Mouse (Mus musculus): ENCODE results near the gene Zfp985.
"Not testable (repeated sequence)": the region's sequence is repeated elsewhere in the genome, so short reads cannot be mapped to it uniquely, and the experiment has no call there.

Gene Zfp985

DNA sequence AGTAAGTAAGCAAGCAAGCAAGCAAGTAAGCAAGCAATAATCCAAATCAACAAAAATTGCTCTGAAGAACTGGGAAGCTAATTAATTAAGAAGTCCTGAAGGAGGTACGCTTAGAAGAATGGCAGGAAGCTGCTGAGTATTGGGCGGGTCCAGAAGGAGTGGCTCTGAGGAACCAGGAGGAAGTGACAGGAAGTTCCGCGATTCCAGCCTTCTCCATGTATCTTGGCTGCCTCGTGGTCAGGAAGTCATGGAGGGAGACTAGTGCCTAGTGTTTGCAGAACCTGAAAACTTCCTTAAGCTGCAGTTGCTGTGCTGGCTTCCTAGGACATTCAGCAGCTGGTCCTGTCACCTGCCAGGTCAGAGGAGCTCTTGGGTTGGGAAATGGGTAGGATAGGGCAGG, at the start of gene Zfp985:
TSS of gene Zfp985 (plus strand) at position 207 of the 400 bp plus-strand sequence.
- DNase-seq = not testable (repeated sequence)

- DNase-seq = no peak
Measured at GRCm38 (mm10) chr4:147509174-147509573, 43.9 kb upstream of the Zfp985 start.

GRCm38 (mm10) chr4:147518981-147519380, 34.1 kb upstream of the Zfp985 start:
- no peak for DNase-seq

DNA sequence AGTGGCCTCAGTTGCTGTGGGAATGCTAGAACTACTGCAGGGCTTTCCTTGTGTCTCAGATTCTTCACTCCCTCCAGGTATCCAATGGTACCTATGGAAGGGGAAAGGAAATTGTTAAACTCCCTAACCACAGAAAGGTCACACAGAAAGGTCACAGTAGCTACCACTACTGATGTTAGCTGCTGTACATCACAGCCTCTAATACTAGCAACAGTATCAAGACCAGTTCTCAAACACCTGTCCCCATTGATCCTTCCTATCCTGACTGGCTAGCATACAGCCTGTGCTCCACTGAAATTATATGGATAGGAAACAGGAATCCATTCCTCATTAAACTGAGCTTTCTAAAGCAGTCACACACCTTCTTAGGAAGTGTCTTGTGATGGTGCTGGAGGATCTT, 33.0 kb upstream of the Zfp985 start:
- DNase-seq = no peak

DNA sequence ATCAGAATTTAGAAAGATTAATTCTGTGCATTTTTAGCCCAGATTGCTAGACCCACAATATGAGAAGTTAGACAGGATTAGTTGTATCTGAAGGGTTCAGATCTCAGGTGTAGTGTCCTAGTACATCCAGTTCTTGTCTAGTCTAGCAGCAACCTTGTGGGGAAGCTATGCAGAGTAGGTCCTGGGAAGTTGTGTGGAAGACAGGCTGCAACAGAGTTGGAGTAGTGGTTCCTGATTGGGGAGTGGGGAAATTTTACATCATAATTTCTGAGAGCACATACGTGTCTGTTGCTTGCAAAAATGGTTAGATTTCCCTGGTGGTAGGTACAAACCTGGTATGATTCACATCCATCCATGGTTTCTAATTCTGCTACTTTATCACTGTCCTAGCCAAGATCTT, 28.0 kb upstream of the Zfp985 start:
- DNase-seq = no peak

- DNase-seq = no peak
Measured at GRCm38 (mm10) chr4:147530366-147530765, 22.7 kb upstream of the Zfp985 start.

GRCm38 (mm10) chr4:147535916-147536315, 17.2 kb upstream of the Zfp985 start:
- not testable (repeated sequence) for DNase-seq

DNA sequence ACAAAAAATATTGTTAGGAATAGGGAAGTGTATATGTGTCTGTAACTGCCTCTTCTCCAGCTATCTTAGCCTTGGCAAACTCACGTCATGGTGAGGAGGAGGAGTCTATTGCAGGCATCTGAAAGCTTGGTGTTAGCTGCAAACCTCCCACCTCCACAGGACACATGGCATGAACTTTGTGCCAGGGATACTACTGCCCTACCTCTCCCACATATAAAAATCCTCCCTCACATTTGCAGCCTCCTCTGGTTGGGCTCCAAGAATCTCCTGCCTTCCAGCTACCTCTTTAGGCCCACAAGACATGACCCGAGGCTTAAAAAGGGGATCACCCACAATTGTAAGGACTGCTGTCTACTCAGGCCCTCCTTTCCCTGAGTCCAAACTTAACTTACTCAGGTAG, 15.4 kb upstream of the Zfp985 start:
- DNase-seq = no peak

DNA sequence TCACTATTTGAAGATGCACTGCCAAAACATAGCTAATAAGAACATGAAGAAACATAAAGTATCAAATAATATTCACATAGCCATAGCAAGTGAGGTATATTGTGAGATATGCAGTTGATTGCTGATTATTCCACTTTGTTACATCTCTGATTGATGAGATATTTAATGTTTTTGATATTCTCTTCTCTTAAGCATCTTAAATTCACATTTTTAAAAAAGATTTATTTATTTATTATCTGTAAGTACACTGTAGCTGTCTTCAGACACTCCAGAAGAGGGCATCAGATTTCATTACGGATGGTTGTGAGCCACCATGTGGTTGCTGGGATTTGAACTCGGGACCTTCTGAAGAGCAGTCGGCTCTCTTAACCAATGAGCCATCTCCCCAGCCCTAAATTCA, 13.2 kb upstream of the Zfp985 start, which contains the start of gene Gm16503:
TSS of gene Gm16503 (plus strand) at position 301 of the 400 bp plus-strand sequence.
- not testable (repeated sequence) for DNase-seq

DNA sequence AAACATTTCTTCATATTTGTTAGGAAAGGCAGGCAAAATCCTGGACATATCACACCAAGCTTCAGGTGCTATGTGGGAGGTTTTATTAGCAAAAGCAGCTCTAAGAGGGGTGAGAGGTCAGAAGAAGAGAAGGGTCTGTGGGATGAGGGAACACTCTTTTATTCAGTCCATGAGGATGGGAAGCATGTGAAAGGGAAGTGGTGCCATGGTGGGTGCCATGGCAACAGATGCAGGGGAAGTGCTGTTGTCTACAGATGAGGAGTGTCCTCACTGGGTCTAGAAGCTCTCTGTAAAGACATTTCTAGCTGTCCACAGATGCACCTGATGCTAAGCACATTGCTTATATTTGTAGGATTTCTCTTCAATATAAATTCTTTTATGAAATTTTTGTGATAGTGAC, 12.0 kb upstream of the Zfp985 start:
- no peak for DNase-seq

DNA sequence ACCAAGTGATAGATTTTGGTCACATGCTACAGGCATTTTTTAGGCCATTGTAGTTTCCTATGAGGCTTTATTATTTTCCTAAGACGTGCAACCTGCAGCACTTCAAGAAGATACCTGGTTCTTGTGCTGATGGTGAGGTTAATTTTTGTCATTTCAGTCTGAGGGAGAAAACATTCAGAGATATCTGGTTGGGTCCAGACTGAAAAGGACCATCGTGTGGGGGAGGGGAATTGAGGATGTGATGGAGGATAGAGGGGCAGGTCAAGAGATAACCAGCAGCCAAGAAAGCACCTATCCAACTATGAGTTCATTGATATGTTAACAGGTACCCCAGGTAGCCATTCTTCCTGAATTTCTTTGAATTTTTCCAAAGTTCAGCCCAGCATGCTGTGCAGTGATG, 1.3 kb downstream of the Zfp985 start:
- DNase-seq = not testable (repeated sequence)

GRCm38 (mm10) chr4:147556921-147557320, 3.8 kb downstream of the Zfp985 start:
- DNase-seq = not testable (repeated sequence)

GRCm38 (mm10) chr4:147558011-147558410, 4.9 kb downstream of the Zfp985 start:
- DNase-seq = not testable (repeated sequence)

DNA sequence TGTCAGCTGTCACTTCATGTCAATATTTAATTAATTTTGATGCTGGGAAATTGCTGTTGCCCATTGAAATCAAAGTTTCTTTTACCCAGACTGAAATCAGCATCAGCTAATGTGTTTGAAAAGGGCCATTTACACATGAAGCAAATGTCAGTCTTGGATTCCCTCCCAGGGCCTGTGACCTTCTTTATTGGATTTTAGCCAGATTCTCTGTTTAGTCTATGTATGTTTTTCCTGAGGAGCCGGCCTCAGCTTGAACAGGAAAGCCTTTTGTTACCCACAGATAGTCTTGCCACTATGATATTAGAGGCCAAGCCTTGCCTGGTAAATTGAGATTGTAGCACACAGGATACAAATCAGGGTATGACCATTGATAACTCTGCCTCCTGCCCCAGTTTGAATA, 6.0 kb downstream of the Zfp985 start:
- not testable (repeated sequence) for DNase-seq

DNA sequence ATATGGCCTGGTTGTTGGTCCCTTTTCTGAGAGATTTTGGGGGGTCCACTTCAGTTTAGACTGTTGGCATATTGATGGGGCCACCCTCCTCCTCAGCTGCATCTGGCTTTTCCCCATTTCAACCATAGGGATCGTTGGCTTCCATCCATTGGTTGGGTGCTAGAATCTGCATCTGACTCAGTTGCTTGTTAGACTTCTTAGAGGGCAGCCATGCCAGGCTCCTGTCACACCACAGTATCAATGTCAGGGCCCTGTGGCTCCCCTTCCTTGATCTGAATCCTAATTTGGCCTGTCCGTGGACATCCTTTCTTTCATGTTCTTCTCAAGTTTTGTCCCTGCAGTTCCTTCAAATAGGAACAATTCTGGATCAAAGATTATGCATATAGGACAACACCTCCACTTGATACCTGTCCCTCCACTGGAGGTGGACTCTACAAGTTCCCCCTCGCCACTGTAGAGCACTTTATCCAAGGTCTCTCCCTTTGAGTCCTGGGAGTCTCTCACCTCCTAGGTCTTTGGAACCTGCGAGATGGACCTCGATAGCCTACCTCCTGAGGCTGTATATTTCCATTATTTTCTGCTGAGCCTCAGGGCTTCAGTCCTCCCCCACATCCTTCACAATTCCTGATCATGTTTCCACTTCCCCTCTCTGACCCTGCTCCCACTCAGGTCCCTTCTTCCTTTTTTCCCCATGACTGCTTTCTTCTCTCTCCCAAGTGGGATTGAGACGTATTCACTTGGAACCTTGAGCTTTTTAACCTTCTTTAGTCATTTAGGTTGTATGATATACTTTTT, 12.5 kb downstream of the Zfp985 start:
- DNase-seq = no peak

DNA sequence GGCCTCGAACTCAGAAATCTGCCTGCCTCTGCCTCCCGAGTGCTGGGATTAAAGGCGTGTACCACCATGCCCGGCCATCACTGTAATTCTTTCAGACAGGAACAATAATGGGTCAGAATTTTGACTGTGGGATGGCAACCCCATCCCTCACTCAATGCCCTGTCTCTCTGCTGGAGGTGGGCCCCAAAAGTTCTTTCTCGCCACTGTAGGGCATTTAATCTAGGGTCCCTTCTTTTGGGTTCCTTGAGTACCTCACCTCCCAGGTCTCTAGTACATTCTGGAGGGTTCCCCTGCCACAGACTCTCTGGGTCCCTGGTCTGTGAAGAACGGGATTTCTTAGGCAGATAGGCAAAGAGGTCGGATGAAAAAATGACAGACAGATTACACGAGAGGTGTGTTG, 18.1 kb downstream of the Zfp985 start:
- DNase-seq = not testable (repeated sequence)

GRCm38 (mm10) chr4:147579371-147579770, 26.3 kb downstream of the Zfp985 start:
- DNase-seq = not testable (repeated sequence)

DNA sequence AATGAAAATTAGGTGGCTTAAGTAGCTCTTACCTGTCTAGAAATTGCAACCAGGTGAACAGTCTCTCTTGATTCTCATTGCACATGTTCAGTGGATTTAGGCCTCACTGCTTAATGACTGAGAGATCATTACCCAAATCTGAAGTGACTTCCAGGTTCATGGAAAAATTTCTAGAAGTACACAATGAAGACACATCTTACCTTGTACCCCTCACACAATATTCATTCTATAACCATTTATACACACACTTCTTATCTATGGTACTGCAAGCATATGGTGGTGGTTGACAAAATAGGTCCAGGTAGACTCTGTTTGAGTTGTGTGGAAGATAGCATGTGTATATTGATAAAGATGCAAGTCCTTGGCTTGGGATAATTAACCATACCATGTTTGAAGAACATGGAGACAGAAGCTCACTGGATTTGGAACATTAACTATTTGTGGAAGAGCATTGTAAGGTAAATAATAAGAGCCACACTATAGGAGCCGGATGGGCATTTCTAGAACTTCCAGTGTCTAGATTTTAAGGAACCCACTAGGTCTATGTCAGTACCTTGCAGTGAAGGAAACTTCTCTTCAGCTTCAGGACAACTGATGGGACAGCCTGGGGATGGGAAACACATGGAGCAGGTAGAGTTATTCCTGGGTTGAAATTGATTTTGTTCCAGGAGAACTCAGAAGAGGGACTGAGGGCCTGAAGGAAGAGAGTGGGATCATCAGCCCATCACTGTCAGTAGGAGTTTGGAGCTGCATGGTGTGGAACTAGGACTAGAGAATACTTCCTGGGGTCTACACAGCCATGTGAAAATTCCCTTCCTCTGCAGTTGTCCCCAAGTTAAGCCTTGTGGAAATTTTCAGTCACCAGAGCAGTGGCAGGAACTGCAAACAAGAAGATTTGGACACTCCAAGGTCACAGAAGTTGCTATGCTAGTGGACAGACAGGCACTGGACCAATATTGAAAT, 33.7 kb downstream of the Zfp985 start:
- DNase-seq = no peak

GRCm38 (mm10) chr4:147594630-147595029, 41.6 kb downstream of the Zfp985 start:
- not testable (repeated sequence) for DNase-seq

- DNase-seq = no peak
Measured at GRCm38 (mm10) chr4:147597685-147598084, 44.6 kb downstream of the Zfp985 start.

GRCm38 (mm10) chr4:147598831-147599230, 45.8 kb downstream of the Zfp985 start:
- no peak for DNase-seq

DNA sequence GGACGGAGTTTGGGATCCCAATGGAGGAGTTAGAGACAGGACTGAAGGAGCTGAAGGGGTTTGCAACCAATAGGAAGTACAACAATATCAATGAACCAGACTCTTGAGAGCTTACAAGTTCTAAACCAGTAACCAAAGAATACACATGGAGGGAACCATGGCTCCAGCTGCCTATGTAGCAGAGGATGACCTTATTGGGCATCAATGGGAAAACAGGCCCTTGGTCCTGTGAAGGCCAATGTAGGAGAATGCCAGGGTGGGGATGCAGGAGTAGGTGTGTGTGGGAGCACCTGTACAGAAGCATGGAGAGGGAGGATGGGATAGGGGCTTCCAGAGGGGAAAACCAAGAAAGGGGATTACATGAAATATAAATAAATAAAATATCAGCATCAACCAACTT, 48.8 kb downstream of the Zfp985 start:
- DNase-seq = peak in 1 of 2 experiments; percentile 15

- DNase-seq = peak in 1 of 2 experiments; percentile 25
Measured at GRCm38 (mm10) chr4:147603806-147604205, 50.7 kb downstream of the Zfp985 start.
